Mouse (Mus musculus) bone marrow, adult 2 months (tissue): ENCODE data around the gene Slc35e3. TPM values are rescaled to one million over a fixed set of nuclear protein-coding genes. Genes with fewer than 3 reads are reported as not detected.

Source experiments
- H3K27ac ChIP-seq: fragments of 200-500 bp; 2 replicates; pipeline ENCODE4 v1.5.1; 2012; ENCODE audit warnings: low read depth, mild to moderate bottlenecking, control low read depth, inconsistent platforms, low read length; ENCODE audit not compliant: control insufficient read depth, poor library complexity, insufficient read depth
- H3K4me1 ChIP-seq: fragments of 200-500 bp; 2 replicates; pipeline ENCODE4 v1.6.1; 2011; ENCODE audit warnings: low read length; ENCODE audit not compliant: control insufficient read depth, insufficient read depth
- H3K4me3 ChIP-seq: fragments of 200-500 bp; replicated peaks from 2 replicates; pipeline ENCODE3; 2011; ENCODE audit warnings: mild to moderate bottlenecking, low read depth, low read length, control low read depth; ENCODE audit not compliant: control insufficient read depth
- CTCF ChIP-seq: fragments of 200-500 bp; IDR thresholded peaks from 2 replicates; pipeline ENCODE4 v1.5.1; 2011; ENCODE audit warnings: low read length, control low read depth; ENCODE audit not compliant: control insufficient read depth, insufficient read depth
- POLR2A ChIP-seq: fragments of 200-500 bp; IDR thresholded peaks from 2 replicates; pipeline ENCODE4 v1.6.1; 2011; ENCODE audit warnings: low read depth, mild to moderate bottlenecking, control low read depth, low read length, borderline replicate concordance; ENCODE audit not compliant: control insufficient read depth
- WGBS: fragments of 180-500 bp; shearing (Covaris S2); methylation state at CpG from one replicate; pipeline ENCODE4 v1.1.7; 2018; 5-methylcytosine and 5-hydroxymethylcytosine counted together
- polyA plus RNA-seq: library from polyadenylated mRNA; stranded (reverse); fragments of >200 nt; gene quantifications from 2 replicates; pipeline ENCODE4 v1.2.4, GENCODE M21; 2011; ENCODE audit warnings: low replicate concordance; ENCODE audit not compliant: missing spikeins, insufficient read depth, insufficient read length

Gene Slc35e3
- polyA plus RNA-seq, 1 experiment: 8.3 TPM

DNA sequence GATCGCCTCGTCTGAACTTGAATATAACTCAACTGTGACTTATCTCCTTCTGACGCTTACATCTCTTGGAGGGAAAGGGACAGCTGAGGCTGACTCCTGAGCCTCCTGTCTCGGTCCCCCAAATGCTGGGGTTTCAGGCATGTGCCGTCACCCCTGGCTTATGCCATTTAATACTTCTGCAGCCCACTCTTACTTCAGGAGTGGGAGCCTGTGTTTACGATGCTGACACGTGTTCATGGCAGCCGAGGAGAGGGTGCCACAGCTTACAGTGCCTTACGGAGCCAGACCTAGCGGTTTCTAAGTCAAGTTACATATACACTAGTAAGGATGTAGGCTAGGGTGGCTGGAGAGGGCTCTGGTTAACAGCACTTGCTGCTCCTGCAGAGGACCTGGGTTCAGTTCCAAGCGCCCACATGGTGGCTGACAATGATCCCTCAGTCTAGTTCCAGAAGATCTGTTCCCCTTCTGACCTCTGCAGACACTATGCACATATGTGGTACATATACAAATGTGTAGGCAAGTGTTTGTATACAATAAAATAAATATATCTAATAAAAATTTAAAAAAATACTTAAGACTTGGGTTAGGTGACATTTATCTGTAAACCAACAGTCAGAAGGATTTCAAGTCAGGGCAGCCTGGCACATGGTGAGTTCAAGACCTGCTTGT, 9.8 kb upstream of the Slc35e3 start:
- Histone ChIP-seq H3K4me3 (no peak overlapping the region), H3K4me1 (no peaks in the 10 kb centered on the region; the same call in 1 of the 2 replicates), H3K27ac (peak overlapping the region; percentile 86)
- WGBS: 64% methylated on average over 11 of the region's 11 CpGs
- TF ChIP-seq CTCF (no peak), POLR2A (no peak)

DNA sequence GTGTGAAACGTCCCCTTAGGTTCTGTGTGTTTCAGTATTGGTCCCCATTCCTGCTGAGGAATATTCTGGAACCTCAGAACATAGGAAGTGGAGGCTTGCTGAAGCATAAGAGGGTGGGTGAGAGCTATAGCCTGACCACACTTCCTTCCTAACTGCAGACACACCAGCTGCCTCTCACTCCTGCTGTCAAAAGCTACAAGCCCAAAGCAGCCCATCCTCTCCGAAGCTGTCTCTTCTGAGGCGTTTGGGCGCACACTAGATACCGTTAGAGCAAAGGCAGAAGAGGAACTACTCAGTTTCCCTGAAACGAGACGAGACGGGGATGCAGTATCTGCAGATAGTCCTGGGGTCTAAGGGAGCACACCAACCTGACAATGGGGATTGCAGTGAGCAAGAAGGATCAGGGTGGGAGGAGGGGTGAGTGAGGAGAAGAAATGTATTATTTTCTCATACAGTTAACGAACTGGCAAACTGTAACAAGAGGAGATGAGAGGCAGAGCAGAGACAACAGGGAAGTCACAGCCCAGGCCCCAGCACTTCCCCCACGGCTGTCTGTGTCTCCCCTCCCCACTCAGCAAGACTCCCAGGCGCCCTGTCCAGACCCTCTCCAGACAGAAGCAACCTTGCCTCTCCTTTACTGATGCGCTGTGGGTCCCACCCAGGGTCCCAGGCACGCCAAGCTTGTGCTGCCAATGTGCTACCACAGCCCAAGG, 9.1 kb upstream of the Slc35e3 start:
- no peak for TF ChIP-seq POLR2A
- TF ChIP-seq CTCF: no peak
- H3K4me3 ChIP-seq: peak overlapping the region; percentile 51
- peak overlapping the region; percentile 86 for H3K27ac ChIP-seq
- 17% methylated on average over 13 of the region's 13 CpGs for WGBS
- H3K4me1 ChIP-seq: no peaks in the 10 kb centered on the region; the same call in 1 of the 2 replicates

DNA sequence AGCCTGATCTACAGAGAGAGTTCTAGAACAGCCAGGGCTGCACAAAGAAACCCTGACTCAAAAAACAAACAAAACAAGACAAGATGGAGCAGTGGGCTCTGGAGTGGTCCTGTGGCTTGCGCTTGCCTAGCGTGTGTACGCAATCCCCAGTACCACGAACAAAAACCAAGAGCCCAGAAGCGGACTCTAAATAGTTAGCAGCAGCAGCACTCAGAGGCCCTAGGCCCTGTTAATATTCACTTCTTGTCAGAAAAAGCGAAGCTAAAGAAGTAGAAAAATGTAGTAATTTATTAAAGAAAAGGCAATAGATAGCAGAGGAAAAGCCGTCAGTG, 8.4 kb upstream of the Slc35e3 start:
- no peak overlapping the region for H3K4me3 ChIP-seq
- H3K4me1 ChIP-seq: no peaks in the 10 kb centered on the region; the same call in 1 of the 2 replicates
- WGBS: 50% methylated on average over 7 of the region's 7 CpGs
- TF ChIP-seq POLR2A (no peak), CTCF (no peak)
- peak overlapping the region; percentile 86 for H3K27ac ChIP-seq

DNA sequence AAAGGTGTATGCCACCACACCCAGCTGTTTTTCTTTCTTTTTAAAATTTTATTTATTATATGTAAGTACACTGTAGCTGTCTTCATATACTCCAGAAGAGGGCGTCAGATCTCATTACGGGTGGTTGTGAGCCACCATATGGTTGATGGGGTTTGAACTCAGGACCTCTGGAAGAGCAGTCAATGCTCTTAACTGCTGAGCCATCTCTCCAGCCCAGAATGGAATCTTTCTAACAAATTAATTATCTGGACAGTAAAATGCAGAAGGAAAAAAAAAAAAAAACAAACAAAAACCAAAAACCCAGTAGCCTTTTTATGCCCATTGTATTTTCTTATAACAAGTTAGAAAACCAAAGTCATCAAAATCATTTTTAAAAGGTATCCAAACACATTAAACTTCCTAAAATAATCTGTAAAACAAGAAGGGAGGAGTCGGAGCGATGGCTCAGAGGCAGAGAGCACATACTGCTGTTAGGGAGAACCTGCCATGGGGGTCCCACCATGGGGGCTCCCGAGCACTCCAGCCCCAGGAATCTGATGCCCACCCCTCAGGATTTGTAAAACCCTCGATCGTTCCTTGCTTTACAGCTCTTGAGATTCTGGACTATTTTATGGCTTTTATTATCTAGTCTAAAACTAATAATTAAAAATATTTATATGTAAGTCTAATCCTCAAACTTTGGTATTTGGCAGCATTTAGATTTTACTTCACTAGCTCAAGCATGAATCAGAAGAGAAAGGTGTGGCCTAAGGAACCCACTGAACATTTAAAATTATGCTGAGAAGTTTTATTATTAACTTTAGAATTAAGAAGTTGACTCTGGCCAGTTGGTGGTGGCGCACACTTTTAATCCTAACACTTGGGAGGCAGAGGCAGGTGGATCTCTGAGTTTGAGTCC, 7.8 kb upstream of the Slc35e3 start:
- H3K4me3 ChIP-seq: no peak overlapping the region
- peak overlapping the region; percentile 86 for H3K27ac ChIP-seq
- 94% methylated on average over 8 of the region's 8 CpGs for WGBS
- no peak for TF ChIP-seq CTCF
- no peak for TF ChIP-seq POLR2A
- no peaks in the 10 kb centered on the region; the same call in 1 of the 2 replicates for H3K4me1 ChIP-seq

DNA sequence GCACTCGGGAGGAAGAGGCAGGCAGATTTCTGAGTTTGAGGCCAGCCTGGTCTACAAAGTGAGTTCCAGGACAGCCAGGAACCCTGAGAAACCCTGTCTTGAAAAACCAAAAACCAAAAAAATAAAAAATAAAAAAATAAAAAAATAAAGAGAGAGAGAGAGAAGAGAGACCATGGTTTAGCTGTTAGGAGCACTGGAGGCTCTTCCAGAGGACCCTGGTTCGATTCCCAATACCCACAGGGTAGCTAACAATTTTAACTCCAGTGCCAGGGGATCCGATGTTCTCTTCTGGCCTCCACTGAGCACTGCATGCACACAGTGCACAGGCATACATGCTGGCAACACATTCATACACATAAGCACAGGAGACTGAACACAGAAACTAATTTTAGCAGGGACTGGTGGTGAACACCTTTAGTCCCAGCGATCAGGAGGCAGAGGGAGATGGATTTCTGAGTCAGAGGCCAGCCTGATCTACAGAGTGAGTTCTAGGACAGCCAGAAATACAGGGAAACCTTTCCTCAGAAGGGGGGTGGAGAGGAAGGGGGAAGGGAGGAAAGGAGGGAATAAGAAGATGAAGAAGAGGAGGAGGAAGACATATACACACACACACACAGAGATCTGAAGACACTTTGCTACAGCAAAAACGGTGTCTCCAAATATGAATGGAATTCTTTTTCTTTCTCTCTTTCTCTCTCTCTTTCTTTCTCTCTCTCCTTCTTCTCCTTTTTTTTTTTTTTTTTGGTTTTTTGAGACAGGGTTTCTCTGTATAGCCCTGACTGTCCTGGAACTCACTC, 6.9 kb upstream of the Slc35e3 start:
- H3K4me3 ChIP-seq: no peak overlapping the region
- WGBS: 89% methylated on average over 5 of the region's 5 CpGs
- TF ChIP-seq POLR2A (no peak), CTCF (no peak)
- no peak overlapping the region for H3K27ac ChIP-seq
- H3K4me1 ChIP-seq: no peaks in the 10 kb centered on the region; the same call in 1 of the 2 replicates

DNA sequence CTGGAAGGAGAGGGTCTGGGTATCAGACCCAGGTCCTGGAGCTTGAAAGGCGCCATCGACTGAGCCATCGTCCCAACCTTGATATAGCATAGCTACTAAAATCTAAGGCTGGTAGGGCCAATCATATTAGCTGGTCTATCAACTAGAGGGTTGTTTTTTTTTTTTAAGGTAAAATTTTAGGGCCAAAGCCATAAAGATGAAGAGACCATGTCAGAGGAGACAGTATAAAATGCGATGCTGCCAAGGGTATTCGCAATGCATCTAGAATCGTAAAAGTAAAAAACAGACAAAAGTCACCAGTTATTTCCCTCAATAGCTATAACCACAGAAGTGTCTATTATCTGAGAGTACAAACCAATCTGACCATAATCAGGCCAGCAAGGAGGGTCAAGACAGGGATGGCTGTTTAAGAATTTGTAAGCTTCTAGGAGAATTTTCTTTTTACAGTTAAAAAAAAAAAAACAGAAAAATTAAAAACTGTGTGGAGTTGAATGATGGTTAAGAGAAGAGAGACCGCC, 6.2 kb upstream of the Slc35e3 start:
- Histone ChIP-seq H3K27ac (no peak overlapping the region), H3K4me1 (no peaks in the 10 kb centered on the region; the same call in 1 of the 2 replicates), H3K4me3 (no peak overlapping the region)
- 98% methylated on average over 7 of the region's 7 CpGs for WGBS
- TF ChIP-seq POLR2A (no peak), CTCF (no peak)

DNA sequence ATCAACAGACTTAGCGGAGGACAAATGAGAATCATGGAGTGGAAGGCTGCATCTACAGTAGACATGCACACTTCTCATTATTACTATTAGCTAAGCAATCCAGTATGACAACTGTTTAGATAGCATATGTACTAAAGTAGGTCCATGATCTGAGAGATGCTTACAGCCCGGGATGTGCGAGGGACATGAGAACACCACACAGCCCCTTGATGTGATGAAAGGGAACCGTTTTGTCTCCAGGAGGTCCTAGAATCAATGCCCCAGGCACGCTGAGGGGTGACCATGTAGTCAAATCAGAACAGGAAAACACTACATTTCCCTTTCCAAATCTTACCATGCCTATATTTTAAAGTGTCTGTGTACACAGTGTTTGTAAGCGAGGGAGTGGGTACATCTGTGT, 5.6 kb upstream of the Slc35e3 start:
- no peak for TF ChIP-seq POLR2A
- no peak for TF ChIP-seq CTCF
- no peak overlapping the region for H3K27ac ChIP-seq
- H3K4me3 ChIP-seq: no peak overlapping the region
- WGBS: 94% methylated on average over 6 of the region's 6 CpGs
- H3K4me1 ChIP-seq: no peaks in the 10 kb centered on the region; the same call in 1 of the 2 replicates
